Mouse (Mus musculus) embryonic facial prominence, embryonic 10.5 days (tissue): ENCODE results near the gene Nrxn1. TPM values are rescaled to one million over a fixed set of nuclear protein-coding genes. Genes with fewer than 3 reads are reported as not detected.

Source experiments
- DNase-seq: peaks from one replicate; pipeline ENCODE4 v3.0.0-alpha.2; 2017; ENCODE audit warnings: low spot score
- H3K27ac ChIP-seq: fragments of 300-500 bp; sonication (generic); replicated peaks from 2 replicates; pipeline ENCODE4 v1.5.1; 2016; ENCODE audit warnings: mild to moderate bottlenecking
- H3K27me3 ChIP-seq: fragments of 300-500 bp; sonication (generic); replicated peaks from 2 replicates; pipeline ENCODE4 v1.6.1; 2016; ENCODE audit warnings: low read depth, mild to moderate bottlenecking; ENCODE audit not compliant: poor library complexity, severe bottlenecking
- H3K36me3 ChIP-seq: fragments of 300-500 bp; sonication (generic); replicated peaks from 2 replicates; pipeline ENCODE4 v1.6.1; 2016; ENCODE audit warnings: mild to moderate bottlenecking, moderate library complexity
- H3K4me1 ChIP-seq: fragments of 300-500 bp; sonication (generic); 2 replicates; pipeline ENCODE4 v1.6.1; 2016
- H3K4me3 ChIP-seq: fragments of 300-500 bp; sonication (generic); 2 replicates; pipeline ENCODE4 v1.5.1; 2016; ENCODE audit warnings: mild to moderate bottlenecking, moderate library complexity
- H3K9me3 ChIP-seq: fragments of 300-500 bp; sonication (generic); 2 replicates; pipeline ENCODE4 v1.6.1; 2016; ENCODE audit warnings: mild to moderate bottlenecking
- WGBS: fragments of 180-500 bp; shearing (Covaris S2); methylation state at CpG from one replicate; pipeline ENCODE4 v1.1.7; 2016; 5-methylcytosine and 5-hydroxymethylcytosine counted together
- polyA plus RNA-seq: library from polyadenylated mRNA; unstranded; fragments of >200 nt; fragmentation: Nextera tagmentation; extraction: Ambion mirVana; gene quantifications from 2 replicates; pipeline ENCODE4 v1.2.1, GENCODE M21; 2016

The Nrxn1 gene
- polyA plus RNA-seq, 1 experiment from 2014 or later: 4.1 TPM

- Histone ChIP-seq H3K27ac (no peak overlapping the region), H3K4me1 (no peaks in the 10 kb centered on the region), H3K4me3 (no peak overlapping the region), H3K9me3 (no peaks in the 10 kb centered on the region), H3K36me3 (no peaks in the 10 kb centered on the region), H3K27me3 (0 out of 2 replicates have a peak, but pooled peaks cover 2% of the 10 kb centered on the region)
- no peak for DNase-seq
- WGBS: 65% methylated on average over 5 of the region's 5 CpGs
Observed at GRCm38 (mm10) chr17:91074780-91075179, 18.1 kb downstream of the Nrxn1 start.

GRCm38 (mm10) chr17:91033466-91033865 lies 59.4 kb downstream of the Nrxn1 start:
- WGBS: 74% methylated on average over 7 of the region's 7 CpGs
- no peak for DNase-seq
- Histone ChIP-seq H3K27me3 (no peaks in the 10 kb centered on the region), H3K4me3 (no peak overlapping the region), H3K4me1 (no peaks in the 10 kb centered on the region), H3K36me3 (no peaks in the 10 kb centered on the region), H3K9me3 (no peaks in the 10 kb centered on the region), H3K27ac (no peak overlapping the region)

GRCm38 (mm10) chr17:91025061-91025623 lies 67.7 kb downstream of the Nrxn1 start:
- H3K4me3 ChIP-seq: no peak overlapping the region
- no peaks in the 10 kb centered on the region for H3K27me3 ChIP-seq
- DNase-seq: no peak
- no peaks in the 10 kb centered on the region for H3K36me3 ChIP-seq
- H3K27ac ChIP-seq: no peak overlapping the region
- H3K9me3 ChIP-seq: no peaks in the 10 kb centered on the region
- WGBS: 71% methylated on average over 2 of the region's 2 CpGs
- no peaks in the 10 kb centered on the region for H3K4me1 ChIP-seq

GRCm38 (mm10) chr17:91007385-91008089 lies 85.3 kb downstream of the Nrxn1 start:
- WGBS: 81% methylated on average over 5 of the region's 5 CpGs
- H3K4me3 ChIP-seq: no peak overlapping the region
- no peaks in the 10 kb centered on the region for H3K27me3 ChIP-seq
- no peak overlapping the region for H3K27ac ChIP-seq
- no peaks in the 10 kb centered on the region for H3K36me3 ChIP-seq
- no peaks in the 10 kb centered on the region for H3K4me1 ChIP-seq
- DNase-seq: no peak
- no peaks in the 10 kb centered on the region for H3K9me3 ChIP-seq

DNA sequence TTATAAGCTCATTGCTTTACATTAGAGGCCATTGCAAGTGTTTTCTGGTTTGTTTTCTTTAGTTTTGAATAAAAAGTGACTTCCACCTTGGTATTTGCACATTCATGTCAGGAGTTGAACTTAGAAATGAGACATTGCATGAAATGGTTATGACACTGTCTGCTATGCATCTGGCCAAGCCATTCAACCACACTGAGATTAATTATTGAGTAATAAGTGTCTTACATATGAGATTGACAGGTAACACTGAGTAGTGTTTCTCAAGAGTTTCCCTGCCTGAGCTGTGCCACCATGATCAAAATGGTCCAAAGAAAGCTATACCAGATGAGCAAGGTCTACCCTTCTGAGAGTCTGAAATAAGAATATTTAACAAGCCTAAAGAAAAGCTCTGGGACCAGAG lies 92.5 kb downstream of the Nrxn1 start:
- Histone ChIP-seq H3K4me1 (0 out of 2 replicates have a peak, but pooled peaks cover under 1% of the 10 kb centered on the region), H3K4me3 (no peak overlapping the region), H3K27ac (no peak overlapping the region), H3K27me3 (no peaks in the 10 kb centered on the region), H3K9me3 (no peaks in the 10 kb centered on the region), H3K36me3 (no peaks in the 10 kb centered on the region)
- no peak for DNase-seq

- Histone ChIP-seq H3K27ac (no peak overlapping the region), H3K4me1 (0 out of 2 replicates have a peak, but pooled peaks cover 4% of the 10 kb centered on the region), H3K9me3 (no peaks in the 10 kb centered on the region), H3K36me3 (no peaks in the 10 kb centered on the region), H3K27me3 (no peaks in the 10 kb centered on the region), H3K4me3 (no peak overlapping the region)
- no peak for DNase-seq
- WGBS: 74% methylated on average over 4 of the region's 4 CpGs
Observed at GRCm38 (mm10) chr17:90999667-91000154, 93.2 kb downstream of the Nrxn1 start.

DNA sequence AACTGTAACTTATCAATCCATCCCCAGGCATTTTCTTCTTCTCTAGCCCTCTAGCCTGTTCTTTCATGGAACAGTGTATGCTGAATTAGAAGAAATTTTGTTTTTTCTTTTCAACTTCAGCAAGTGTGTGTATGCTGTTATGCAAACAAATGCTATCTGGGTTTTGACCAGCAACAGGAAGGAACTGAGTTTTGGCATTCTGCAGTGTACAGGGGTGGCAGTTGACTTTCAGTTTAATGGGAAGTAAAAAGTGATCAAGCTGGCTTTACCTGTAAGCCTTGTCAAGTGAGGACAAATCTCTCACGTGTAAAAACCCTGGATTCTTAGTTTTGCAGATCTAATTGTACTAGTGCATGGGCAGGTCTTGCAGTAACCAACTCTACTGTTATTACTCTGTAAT lies 95.2 kb downstream of the Nrxn1 start:
- 68% methylated on average over 1 of the region's 1 CpGs for WGBS

GRCm38 (mm10) chr17:90995436-90995835 lies 97.4 kb downstream of the Nrxn1 start:
- DNase-seq: no peak
- Histone ChIP-seq H3K4me1 (0 out of 2 replicates have a peak, but pooled peaks cover 4% of the 10 kb centered on the region), H3K36me3 (no peaks in the 10 kb centered on the region), H3K9me3 (no peaks in the 10 kb centered on the region), H3K27ac (no peak overlapping the region), H3K27me3 (no peaks in the 10 kb centered on the region), H3K4me3 (no peak overlapping the region)
- WGBS: 10% methylated on average over 1 of the region's 1 CpGs

More for the DNA sequence above, 95.2 kb downstream of the Nrxn1 start:
- Histone ChIP-seq H3K4me1 (0 out of 2 replicates have a peak, but pooled peaks cover 4% of the 10 kb centered on the region), H3K36me3 (no peaks in the 10 kb centered on the region), H3K27me3 (no peaks in the 10 kb centered on the region), H3K9me3 (no peaks in the 10 kb centered on the region), H3K4me3 (no peak overlapping the region), H3K27ac (no peak overlapping the region)
- DNase-seq: no peak

GRCm38 (mm10) chr17:90994247-90994646 lies 98.6 kb downstream of the Nrxn1 start:
- no peak for DNase-seq
- H3K36me3 ChIP-seq: no peaks in the 10 kb centered on the region
- 53% methylated on average over 1 of the region's 1 CpGs for WGBS
- H3K27ac ChIP-seq: no peak overlapping the region
- H3K27me3 ChIP-seq: no peaks in the 10 kb centered on the region
- H3K4me1 ChIP-seq: 0 out of 2 replicates have a peak, but pooled peaks cover 4% of the 10 kb centered on the region
- no peak overlapping the region for H3K4me3 ChIP-seq
- H3K9me3 ChIP-seq: no peaks in the 10 kb centered on the region

DNA sequence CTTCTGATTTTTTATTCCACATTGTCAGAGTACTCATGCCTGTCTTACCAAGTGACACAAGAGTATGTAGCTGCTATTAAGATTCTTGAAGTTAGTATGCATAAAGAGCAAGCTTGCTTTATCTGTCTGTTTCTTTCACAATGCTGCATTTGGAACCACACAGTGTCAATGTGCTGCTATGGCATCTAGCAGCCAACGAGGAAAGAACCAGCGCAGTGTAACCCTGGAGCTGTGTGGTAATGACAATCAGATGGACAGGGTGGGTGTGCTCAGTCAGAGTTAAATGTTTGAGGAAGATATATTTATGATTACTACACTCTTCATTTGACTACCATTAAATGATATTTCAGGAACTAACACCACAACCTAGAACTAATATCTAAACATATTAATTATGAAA lies 102.1 kb downstream of the Nrxn1 start:
- Histone ChIP-seq H3K27me3 (no peaks in the 10 kb centered on the region), H3K4me3 (no peak overlapping the region), H3K27ac (no peak overlapping the region), H3K4me1 (0 out of 2 replicates have a peak, but pooled peaks cover 4% of the 10 kb centered on the region), H3K36me3 (no peaks in the 10 kb centered on the region), H3K9me3 (no peaks in the 10 kb centered on the region)
- WGBS: 68% methylated on average over 2 of the region's 2 CpGs
- DNase-seq: no peak

- 62% methylated on average over 4 of the region's 4 CpGs for WGBS
- DNase-seq: peak; percentile 54
- H3K27me3 ChIP-seq: no peaks in the 10 kb centered on the region
- no peaks in the 10 kb centered on the region for H3K36me3 ChIP-seq
- no peak overlapping the region for H3K27ac ChIP-seq
- H3K9me3 ChIP-seq: no peaks in the 10 kb centered on the region
- no peak overlapping the region for H3K4me3 ChIP-seq
- no peaks in the 10 kb centered on the region for H3K4me1 ChIP-seq
Observed at GRCm38 (mm10) chr17:90962904-90963531, 129.9 kb downstream of the Nrxn1 start.

- H3K4me1 ChIP-seq: no peaks in the 10 kb centered on the region
- H3K36me3 ChIP-seq: no peaks in the 10 kb centered on the region
- 79% methylated on average over 2 of the region's 2 CpGs for WGBS
- no peaks in the 10 kb centered on the region for H3K9me3 ChIP-seq
- H3K27ac ChIP-seq: no peak overlapping the region
- no peak overlapping the region for H3K4me3 ChIP-seq
- no peaks in the 10 kb centered on the region for H3K27me3 ChIP-seq
- no peak for DNase-seq
Observed at GRCm38 (mm10) chr17:90955221-90955620, 137.7 kb downstream of the Nrxn1 start.

DNA sequence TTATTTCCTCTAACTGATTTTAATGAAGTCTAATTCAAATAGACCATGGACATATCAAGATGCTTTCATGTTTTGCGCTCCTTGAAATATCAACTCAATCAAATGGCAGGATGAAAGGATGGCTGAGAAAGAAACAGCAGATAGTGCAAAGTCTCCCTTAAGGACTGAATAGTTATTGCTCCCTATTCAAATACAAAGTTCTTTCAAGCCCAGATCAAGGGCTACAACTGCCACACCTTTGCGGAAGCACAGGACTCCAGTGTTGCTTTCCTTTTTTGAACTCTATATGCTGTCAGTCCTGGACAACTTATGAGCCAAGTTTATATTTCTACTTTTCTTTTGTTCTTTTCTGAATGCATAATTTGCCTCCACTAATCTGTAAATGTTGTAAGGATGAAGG lies 157.9 kb downstream of the Nrxn1 start:
- Histone ChIP-seq H3K27me3 (no peaks in the 10 kb centered on the region), H3K4me1 (no peaks in the 10 kb centered on the region), H3K9me3 (no peaks in the 10 kb centered on the region), H3K4me3 (no peak overlapping the region), H3K27ac (no peak overlapping the region), H3K36me3 (no peaks in the 10 kb centered on the region)
- 91% methylated on average over 2 of the region's 2 CpGs for WGBS
- no peak for DNase-seq
